Mouse (Mus musculus) heart, adult 9 months (tissue): Measurements from ENCODE around the gene Ip6k3.

Experiments used
- DNase-seq, 2 experiments: peaks; one replicate each; pipeline ENCODE4 v3.0.0; 2022; ENCODE audit warnings: low spot score in 2 of 2

The Ip6k3 gene

GRCm38 (mm10) chr17:27153773-27154193 lies 13.8 kb downstream of the Ip6k3 start:
- peak; percentile 72 to 83 for DNase-seq

DNA sequence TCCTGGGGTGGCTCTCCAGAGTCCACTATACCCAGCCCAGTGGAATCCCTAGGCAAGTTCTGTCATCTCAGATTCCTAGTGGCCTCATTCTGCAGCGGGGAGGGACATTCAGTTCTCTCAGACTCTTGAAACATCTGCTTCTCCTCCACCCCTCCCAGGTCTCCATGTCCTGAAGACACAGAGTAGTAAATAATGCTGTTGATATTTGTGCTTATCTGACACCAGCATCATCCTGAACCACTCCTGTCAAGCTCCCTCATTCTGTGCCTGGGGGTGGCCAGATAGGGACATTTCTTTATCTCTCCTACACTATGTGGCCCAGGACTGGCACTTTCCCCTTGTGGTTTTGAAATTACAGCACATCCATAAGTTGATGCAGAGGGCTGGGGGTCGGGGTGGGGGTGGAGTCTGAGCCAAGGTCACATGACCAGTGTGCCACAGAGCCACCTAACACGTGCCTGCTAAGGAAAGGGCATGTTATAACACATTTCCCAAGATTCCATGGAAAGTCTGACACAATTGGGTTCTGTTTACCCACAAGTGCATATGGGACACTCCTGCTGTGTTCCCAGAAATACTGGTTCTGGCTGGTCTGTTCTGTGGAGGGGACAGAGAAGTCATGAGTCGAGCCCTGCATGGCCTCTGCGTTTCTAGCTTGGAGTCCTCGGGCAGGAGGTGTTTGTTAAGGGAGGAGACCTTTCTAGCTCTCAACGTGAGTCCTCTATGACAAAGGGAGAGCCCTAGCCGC lies 14.4 kb downstream of the Ip6k3 start:
- DNase-seq, result no peak

- no peak for DNase-seq
Measured at GRCm38 (mm10) chr17:27151411-27151810, 16.2 kb downstream of the Ip6k3 start.

DNA sequence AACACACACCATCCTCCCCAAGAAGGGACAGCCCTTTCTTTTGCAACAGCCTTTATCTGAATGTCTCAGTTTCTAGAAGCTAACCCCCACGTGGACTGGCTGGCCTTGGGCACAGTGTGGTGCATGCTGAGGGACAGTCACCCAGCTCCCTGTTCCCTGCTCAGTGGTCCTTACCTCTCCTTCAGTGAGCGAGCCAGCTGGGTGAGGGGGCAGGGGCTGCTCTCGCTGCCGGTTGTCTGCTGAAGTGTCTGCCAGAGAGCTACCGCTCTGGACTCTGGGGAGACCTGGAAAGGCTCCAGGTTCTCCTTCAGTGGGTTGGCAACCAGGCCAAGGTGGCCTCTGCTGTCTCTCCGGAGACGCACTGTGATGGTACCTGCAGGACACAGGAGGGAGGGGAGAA lies 16.7 kb downstream of the Ip6k3 start:
- DNase-seq, result no peak

GRCm38 (mm10) chr17:27146323-27146923 lies 21.2 kb downstream of the Ip6k3 start:
- no peak for DNase-seq

DNA sequence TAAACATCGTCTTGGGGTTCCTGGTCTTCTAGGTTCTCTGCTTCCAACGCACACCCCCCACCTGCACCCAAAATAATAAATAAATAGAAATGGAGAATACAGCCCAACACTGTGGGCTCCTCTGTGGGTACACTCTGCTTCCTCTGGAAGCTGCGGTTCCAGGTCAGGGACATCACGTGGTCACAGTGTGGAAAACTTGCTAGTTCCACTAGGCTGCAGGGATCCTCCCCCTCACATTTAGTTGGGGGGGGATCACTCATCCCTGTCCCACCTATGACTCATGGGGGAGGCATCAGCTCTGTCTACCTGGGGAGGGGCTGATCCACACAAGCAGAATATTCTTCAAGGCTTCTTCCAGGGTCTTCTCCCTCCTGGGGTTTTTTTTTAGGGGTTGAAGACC lies 23.4 kb downstream of the Ip6k3 start:
- DNase-seq, result no peak

- DNase-seq, result peak; percentile 49 to 55
Measured at GRCm38 (mm10) chr17:27141971-27142450, 25.6 kb downstream of the Ip6k3 start.

- no peak for DNase-seq
Measured at GRCm38 (mm10) chr17:27140262-27140661, 27.3 kb downstream of the Ip6k3 start.

DNA sequence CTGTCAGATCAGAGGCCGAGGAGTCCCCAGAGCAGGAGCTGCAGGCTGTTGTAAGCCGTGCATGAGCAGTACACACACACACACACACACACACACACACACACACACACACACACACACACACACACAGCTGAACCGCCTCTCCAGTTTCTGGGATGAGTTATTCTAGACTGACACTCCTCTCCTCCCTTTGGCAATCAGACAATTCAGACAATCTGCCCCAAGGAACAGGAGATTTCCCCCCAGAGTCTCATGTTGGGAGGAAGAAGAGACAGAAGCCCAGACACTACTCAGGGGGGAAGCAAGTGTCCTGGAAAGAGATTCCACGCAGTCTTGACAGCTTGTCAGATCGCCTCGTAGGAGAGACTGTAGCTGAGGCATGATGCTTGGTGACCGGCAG lies 28.3 kb downstream of the Ip6k3 start:
- DNase-seq, result no peak

DNA sequence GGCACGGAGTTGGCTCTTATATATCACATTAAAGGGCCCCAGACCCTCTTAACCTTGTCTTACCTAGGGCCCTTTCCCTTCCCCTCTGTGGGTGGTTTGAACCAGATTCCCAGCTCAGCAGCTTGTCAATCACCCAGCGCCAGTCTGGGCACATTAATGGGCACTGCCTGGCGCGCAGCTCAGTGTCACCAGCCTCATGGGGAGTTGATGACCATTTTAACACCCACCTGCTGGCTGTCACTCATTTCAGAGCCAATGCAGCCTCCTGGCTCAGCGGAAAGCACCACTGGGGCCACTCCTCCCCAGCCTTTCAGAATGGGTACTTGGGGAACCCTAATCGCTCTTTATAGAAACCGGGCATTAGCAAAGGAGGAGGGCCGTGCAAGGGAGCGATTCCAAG lies 29.2 kb downstream of the Ip6k3 start:
- DNase-seq, result no peak

- DNase-seq, result no peak
Measured at GRCm38 (mm10) chr17:27134715-27135114, 32.9 kb downstream of the Ip6k3 start.

GRCm38 (mm10) chr17:27134187-27134586 lies 33.4 kb downstream of the Ip6k3 start:
- DNase-seq, result no peak

- DNase-seq, result peak; percentile 97 to 98
Measured at GRCm38 (mm10) chr17:27133551-27134141, 33.9 kb downstream of the Ip6k3 start, which contains the start of gene Uqcc2. Gene Uqcc2 (minus strand): TSS chr17:27133916.

DNA sequence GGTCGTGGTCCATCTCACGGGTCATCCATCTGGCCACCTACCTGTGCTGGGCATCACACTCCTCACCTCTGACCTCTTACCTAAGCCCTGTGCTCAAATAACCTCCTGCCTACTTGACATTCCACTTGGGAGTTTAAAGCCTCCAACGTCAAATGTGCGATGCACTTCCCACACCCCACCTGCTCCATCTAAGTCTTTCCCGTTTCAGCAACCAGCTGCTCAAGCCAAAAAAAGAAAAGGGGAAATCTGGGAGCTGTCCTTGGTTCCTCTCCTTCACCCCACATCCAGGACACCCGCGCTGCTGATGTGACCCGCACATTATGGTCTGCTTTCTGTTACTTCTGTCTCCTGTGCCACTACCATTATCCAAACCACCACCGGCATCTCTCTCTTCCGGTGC lies 35.4 kb downstream of the Ip6k3 start:
- no peak for DNase-seq

GRCm38 (mm10) chr17:27131240-27131665 lies 36.3 kb downstream of the Ip6k3 start:
- DNase-seq, result no peak

- no peak for DNase-seq
Measured at GRCm38 (mm10) chr17:27130246-27130645, 37.3 kb downstream of the Ip6k3 start.

DNA sequence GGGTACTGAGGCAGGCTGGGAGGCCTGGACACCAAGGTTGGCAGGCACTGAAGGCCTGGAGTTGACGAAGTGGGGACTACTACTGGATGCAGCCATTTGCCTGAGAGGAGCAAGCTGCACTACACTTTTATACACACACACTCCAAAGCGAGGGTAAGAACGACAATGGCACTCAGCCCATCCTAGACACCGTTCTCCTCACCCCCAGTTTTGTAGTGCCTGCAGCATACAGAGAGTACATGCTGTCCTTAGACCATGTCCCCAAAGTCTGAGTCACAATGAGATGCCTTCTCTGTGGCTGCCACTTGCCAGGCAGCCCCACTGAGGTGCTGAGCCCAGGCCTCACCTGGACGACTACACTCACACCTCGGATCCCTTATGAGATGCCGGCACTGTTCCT lies 37.8 kb downstream of the Ip6k3 start:
- no peak for DNase-seq

GRCm38 (mm10) chr17:27129291-27129690 lies 38.3 kb downstream of the Ip6k3 start:
- no peak for DNase-seq

GRCm38 (mm10) chr17:27128189-27128588 lies 39.4 kb downstream of the Ip6k3 start:
- DNase-seq, result no peak

DNA sequence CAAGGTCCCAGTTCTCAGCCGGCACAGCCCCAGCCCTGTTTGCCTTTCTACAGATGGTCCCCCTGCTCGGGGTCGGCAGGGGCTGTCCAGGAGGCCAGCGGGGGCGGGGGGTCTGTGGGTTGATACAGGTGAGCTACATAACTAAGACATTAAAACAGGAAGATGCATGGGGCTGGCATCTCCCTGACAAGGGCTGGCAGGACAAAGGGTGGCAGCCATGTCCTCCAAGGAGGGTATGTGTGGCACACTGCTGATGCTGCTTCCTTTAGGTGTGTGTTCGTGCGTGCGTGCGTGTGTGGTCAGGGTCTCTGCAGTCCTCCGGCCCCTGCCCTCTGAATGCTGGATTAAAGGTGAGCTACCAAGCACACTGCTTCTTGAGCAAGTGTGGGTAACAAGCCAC lies 40.6 kb downstream of the Ip6k3 start:
- DNase-seq, result no peak

DNA sequence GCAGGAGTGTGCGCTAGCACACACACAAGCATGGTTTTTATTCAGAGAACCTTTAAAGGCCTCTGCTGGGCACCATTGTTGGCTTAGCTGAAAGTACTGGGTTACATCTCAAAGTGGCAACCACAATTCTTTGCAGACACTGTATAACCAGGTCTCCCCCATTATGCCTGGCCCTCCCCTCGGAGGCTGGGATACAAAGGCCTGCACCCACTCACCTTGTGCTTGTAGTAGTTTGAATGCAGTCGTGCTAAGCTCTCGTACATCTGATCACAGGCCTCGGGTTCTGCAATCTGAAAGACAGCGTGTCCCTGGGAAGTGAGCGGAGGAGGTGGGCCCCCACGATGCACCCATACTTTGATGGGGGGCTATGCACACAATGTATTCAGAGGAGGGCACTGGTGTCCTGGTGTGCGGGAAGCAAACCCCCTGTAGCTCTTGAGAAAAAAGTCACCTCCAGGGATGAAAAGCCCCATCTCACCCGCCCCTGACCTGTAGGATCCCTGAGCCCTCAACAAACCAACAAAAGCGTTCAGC lies 41.9 kb downstream of the Ip6k3 start:
- no peak for DNase-seq

DNA sequence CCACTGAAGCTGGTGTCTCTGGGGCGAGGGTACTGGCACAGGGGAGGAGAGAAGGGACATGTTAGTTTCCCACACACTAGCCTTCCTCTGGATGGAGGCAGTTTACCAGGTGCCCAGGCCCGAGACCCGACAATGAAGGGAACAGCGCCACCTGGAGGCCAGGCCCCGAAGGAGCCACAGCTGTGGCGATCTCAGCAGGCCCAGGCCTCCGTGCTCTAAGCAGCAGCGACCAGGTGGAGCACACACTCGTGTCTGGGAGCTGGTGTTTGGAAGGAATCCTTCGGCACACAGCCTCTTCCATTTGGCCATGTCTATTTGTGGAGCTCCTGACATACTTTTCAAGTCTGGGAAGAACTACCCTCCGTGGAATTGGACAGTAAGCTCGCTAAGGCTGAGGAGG lies 42.4 kb downstream of the Ip6k3 start:
- peak in 1 of 2 experiments; percentile 52 for DNase-seq
